Mouse (Mus musculus) liver, postnatal 0 days (tissue): Measurements from ENCODE around the gene Slc35e4. TPM values are rescaled to one million over a fixed set of nuclear protein-coding genes. Genes with fewer than 3 reads are reported as not detected.

Experiments
- ATAC-seq: fragments of 200-750 bp; cut with Nextera tagmentation; 2 replicates; pipeline ENCODE4 v1.8.0; 2017; ENCODE audit warnings: mild to moderate bottlenecking, moderate library complexity
- DNase-seq: peaks from one replicate; pipeline ENCODE4 v3.0.0-alpha.2; 2016
- H3K27ac ChIP-seq: fragments of 300-500 bp; sonication (generic); 2 replicates; pipeline ENCODE4 v1.5.1; 2014; ENCODE audit warnings: antibody characterized with exemption, moderate library complexity, mild to moderate bottlenecking, low read depth
- H3K27me3 ChIP-seq: fragments of 300-500 bp; sonication (generic); 2 replicates; pipeline ENCODE4 v1.6.1; 2014; ENCODE audit warnings: low read length, control low read depth, mixed read lengths; ENCODE audit not compliant: insufficient read depth
- H3K36me3 ChIP-seq: fragments of 300-500 bp; sonication (generic); replicated peaks from 2 replicates; pipeline ENCODE4 v1.6.1; 2014; ENCODE audit warnings: mild to moderate bottlenecking, control low read depth, low read length, moderate library complexity, mixed read lengths; ENCODE audit not compliant: insufficient read depth
- H3K4me1 ChIP-seq: fragments of 300-500 bp; sonication (generic); 2 replicates; pipeline ENCODE4 v1.6.1; 2014; ENCODE audit warnings: antibody characterized with exemption, mild to moderate bottlenecking, control low read depth; ENCODE audit not compliant: insufficient read depth
- H3K4me2 ChIP-seq: fragments of 300-500 bp; sonication (generic); 2 replicates; pipeline ENCODE4 v1.6.1; 2014; ENCODE audit warnings: low read depth, mild to moderate bottlenecking, low read length, moderate library complexity, mixed read lengths
- H3K4me3 ChIP-seq: fragments of 300-500 bp; sonication (generic); 2 replicates; pipeline ENCODE4 v1.5.1; 2014; ENCODE audit warnings: low read depth, low read length
- H3K9ac ChIP-seq: fragments of 300-500 bp; sonication (generic); replicated peaks from 2 replicates; pipeline ENCODE4 v1.6.1; 2014; ENCODE audit warnings: mild to moderate bottlenecking, moderate library complexity
- H3K9me3 ChIP-seq: fragments of 300-500 bp; sonication (generic); 2 replicates; pipeline ENCODE4 v1.6.1; 2016; ENCODE audit warnings: mild to moderate bottlenecking, control low read depth, low read length, mixed read lengths
- CTCF ChIP-seq: sonication (generic); IDR thresholded peaks from 2 replicates; pipeline ENCODE4 v1.5.1; 2016; ENCODE audit warnings: antibody characterized with exemption, low read depth
- EP300 ChIP-seq: IDR thresholded peaks from 2 replicates; pipeline ENCODE4 v1.6.1; 2016; ENCODE audit warnings: antibody characterized with exemption, low read depth, mild to moderate bottlenecking
- whole genome bisulfite sequencing: fragments of 180-500 bp; shearing (Covaris S2); extraction: QIAGEN DNeasy Blood & Tissue Kit; methylation state at CpG from one replicate; pipeline ENCODE4 v1.1.7; 2014; ENCODE audit not compliant: insufficient replicate concordance; 5-methylcytosine and 5-hydroxymethylcytosine counted together
- polyA plus RNA-seq: library from polyadenylated mRNA; unstranded; fragments of >200 nt; fragmentation: Nextera tagmentation; extraction: Ambion mirVana; gene quantifications from 2 replicates; pipeline ENCODE4 v1.2.1, GENCODE M21; 2015

Slc35e4 gene
- polyA plus RNA-seq, 1 experiment from 2014 or later = 0.46 TPM

GRCm38 (mm10) chr11:3900296-3900695 is 14.2 kb downstream of the Slc35e4 start:
- ATAC-seq = no peak
- TF ChIP-seq CTCF (no peak), EP300 (no peak)

GRCm38 (mm10) chr11:3895933-3896332 is 18.5 kb downstream of the Slc35e4 start:
- no peak for TF ChIP-seq EP300
- TF ChIP-seq CTCF = no peak

More at GRCm38 (mm10) chr11:3900296-3900695, 14.2 kb downstream of the Slc35e4 start:
- 73% methylated on average over 6 of the region's 6 CpGs for WGBS
- Histone ChIP-seq H3K9ac (no peak overlapping the region), H3K27ac (no peak overlapping the region), H3K27me3 (no peaks in the 10 kb centered on the region), H3K4me1 (peaks cover 2% of the 10 kb centered on the region; the same call in 1 of the 2 replicates), H3K4me2 (no peak overlapping the region), H3K36me3 (no peaks in the 10 kb centered on the region), H3K9me3 (no peaks in the 10 kb centered on the region), H3K4me3 (no peak overlapping the region)
- no peak for DNase-seq

GRCm38 (mm10) chr11:3895458-3895857 is 19.0 kb downstream of the Slc35e4 start:
- 3% methylated on average over 10 of the region's 10 CpGs for WGBS
- Histone ChIP-seq H3K36me3 (no peaks in the 10 kb centered on the region), H3K4me3 (peak overlapping the region; percentile 45), H3K9ac (no peak overlapping the region), H3K27ac (no peak overlapping the region), H3K4me2 (peak overlapping the region; percentile 78), H3K9me3 (no peaks in the 10 kb centered on the region), H3K27me3 (no peaks in the 10 kb centered on the region), H3K4me1 (peaks cover 11% of the 10 kb centered on the region)
- no peak for TF ChIP-seq EP300
- TF ChIP-seq CTCF = no peak
- ATAC-seq = no peak
- DNase-seq = no peak

More at GRCm38 (mm10) chr11:3895933-3896332, 18.5 kb downstream of the Slc35e4 start:
- Histone ChIP-seq H3K4me2 (no peak overlapping the region), H3K36me3 (no peaks in the 10 kb centered on the region), H3K9ac (no peak overlapping the region), H3K4me1 (peaks cover 11% of the 10 kb centered on the region), H3K27ac (no peak overlapping the region), H3K4me3 (no peak overlapping the region), H3K9me3 (no peaks in the 10 kb centered on the region), H3K27me3 (no peaks in the 10 kb centered on the region)
- ATAC-seq (no peak), DNase-seq (no peak)
- 78% methylated on average over 1 of the region's 1 CpGs for WGBS

- ATAC-seq (peak; percentile 91), DNase-seq (peak; percentile 87)
- Histone ChIP-seq H3K27me3 (no peaks in the 10 kb centered on the region), H3K4me2 (peak within 1 kb of the TSS; percentile 78), H3K27ac (no peak within 1 kb of the TSS), H3K36me3 (no peaks in the 10 kb centered on the region), H3K4me3 (peak within 1 kb of the TSS; percentile 45), H3K4me1 (peaks cover 11% of the 10 kb centered on the region), H3K9ac (no peak within 1 kb of the TSS), H3K9me3 (no peaks in the 10 kb centered on the region)
- 6% methylated on average over 46 of the region's 46 CpGs for WGBS
- TF ChIP-seq CTCF (no peak), EP300 (no peak)
Measured at GRCm38 (mm10) chr11:3894406-3895281, 19.8 kb downstream of the Slc35e4 start, which contains the start of the genes 4921536K21Rik and Dusp18. Gene 4921536K21Rik, minus strand, starts transcription at chr11:3895098. Gene Dusp18, plus strand, starts transcription at chr11:3895240.

GRCm38 (mm10) chr11:3893970-3894369 is 20.5 kb downstream of the Slc35e4 start:
- Histone ChIP-seq H3K4me3 (no peak overlapping the region), H3K4me2 (no peak overlapping the region), H3K9me3 (no peaks in the 10 kb centered on the region), H3K36me3 (no peaks in the 10 kb centered on the region), H3K27me3 (no peaks in the 10 kb centered on the region), H3K4me1 (peaks cover 11% of the 10 kb centered on the region), H3K27ac (no peak overlapping the region), H3K9ac (no peak overlapping the region)
- 66% methylated on average over 6 of the region's 6 CpGs for WGBS
- TF ChIP-seq CTCF (no peak), EP300 (no peak)
- DNase-seq (no peak), ATAC-seq (no peak)

GRCm38 (mm10) chr11:3887331-3887730 is 27.1 kb downstream of the Slc35e4 start:
- Histone ChIP-seq H3K4me2 (no peak overlapping the region), H3K27me3 (no peaks in the 10 kb centered on the region), H3K9me3 (no peaks in the 10 kb centered on the region), H3K27ac (no peak overlapping the region), H3K4me3 (no peak overlapping the region), H3K4me1 (no peaks in the 10 kb centered on the region), H3K36me3 (no peaks in the 10 kb centered on the region), H3K9ac (no peak overlapping the region)
- TF ChIP-seq EP300 = no peak
- TF ChIP-seq CTCF = no peak
- DNase-seq (no peak), ATAC-seq (peak; percentile 62)
- 65% methylated on average over 5 of the region's 5 CpGs for WGBS
